Mouse (Mus musculus) kidney, postnatal 0 days (tissue): ENCODE measurements around the gene Uvrag. TPM values are rescaled to one million over a fixed set of nuclear protein-coding genes. Genes with fewer than 3 reads are reported as not detected.
A peak's percentile ranks its signal among the peaks of the same experiment; 100 is the strongest.

Source experiments
- ATAC-seq: fragments of 200-750 bp; cut with Nextera tagmentation; replicated peaks from 2 replicates; pipeline ENCODE4 v1.8.0; 2017; ENCODE audit warnings: low read depth, moderate number of reproducible peaks, moderate TSS enrichment, moderate library complexity; ENCODE audit not compliant: low FRiP score
- DNase-seq: peaks from one replicate; pipeline ENCODE4 v3.0.0-alpha.2; 2016; ENCODE audit warnings: low spot score
- H3K27ac ChIP-seq: fragments of 300-500 bp; sonication (generic); 2 replicates; pipeline ENCODE4 v1.5.1; 2014; ENCODE audit warnings: mild to moderate bottlenecking
- H3K27me3 ChIP-seq: fragments of 300-500 bp; sonication (generic); 2 replicates; pipeline ENCODE4 v1.6.1; 2014; ENCODE audit warnings: low read length, mixed read lengths; ENCODE audit not compliant: insufficient read depth
- H3K36me3 ChIP-seq: fragments of 300-500 bp; sonication (generic); 2 replicates; pipeline ENCODE4 v1.6.1; 2014; ENCODE audit warnings: low read length, mixed read lengths; ENCODE audit not compliant: insufficient read depth
- H3K4me1 ChIP-seq: fragments of 300-500 bp; sonication (generic); replicated peaks from 2 replicates; pipeline ENCODE4 v1.6.1; 2014; ENCODE audit warnings: antibody characterized with exemption, low read length, mixed read lengths; ENCODE audit not compliant: insufficient read depth
- H3K4me2 ChIP-seq: fragments of 300-500 bp; sonication (generic); 2 replicates; pipeline ENCODE4 v1.6.1; 2014; ENCODE audit warnings: mild to moderate bottlenecking, low read length, moderate library complexity, mixed read lengths
- H3K4me3 ChIP-seq: fragments of 300-500 bp; sonication (generic); replicated peaks from 2 replicates; pipeline ENCODE4 v1.5.1; 2014; ENCODE audit warnings: low read depth, low read length
- H3K9ac ChIP-seq: fragments of 300-500 bp; sonication (generic); 2 replicates; pipeline ENCODE4 v1.6.1; 2014; ENCODE audit warnings: low read depth, low read length
- H3K9me3 ChIP-seq: fragments of 300-500 bp; sonication (generic); replicated peaks from 2 replicates; pipeline ENCODE4 v1.6.1; 2016; ENCODE audit warnings: low read length, inconsistent platforms, mixed read lengths
- CTCF ChIP-seq: IDR thresholded peaks from 2 replicates; pipeline ENCODE4 v1.5.1; 2016; ENCODE audit warnings: antibody characterized with exemption, low read depth, mild to moderate bottlenecking, moderate library complexity
- WGBS: fragments of 180-500 bp; shearing (Covaris S2); extraction: QIAGEN DNeasy Blood & Tissue Kit; methylation state at CpG from one replicate; pipeline ENCODE4 v1.1.7; 2014; 5-methylcytosine and 5-hydroxymethylcytosine counted together
- polyA plus RNA-seq: library from polyadenylated mRNA; unstranded; fragments of >200 nt; fragmentation: Nextera tagmentation; extraction: Ambion mirVana; gene quantifications from 2 replicates; pipeline ENCODE4 v1.2.1, GENCODE M21; 2015

The Uvrag gene
- polyA plus RNA-seq, 1 experiment from 2014 or later: 19.0 TPM

GRCm38 (mm10) chr7:98935193-98935592 lies 205.7 kb downstream of the Uvrag start:
- Histone ChIP-seq H3K4me1 (no peaks in the 10 kb centered on the region), H3K27ac (no peak overlapping the region), H3K9me3 (no peaks in the 10 kb centered on the region), H3K36me3 (no peaks in the 10 kb centered on the region), H3K9ac (no peak overlapping the region), H3K27me3 (no peaks in the 10 kb centered on the region), H3K4me3 (no peak overlapping the region), H3K4me2 (no peak overlapping the region)
- TF ChIP-seq CTCF: no peak
- 92% methylated on average over 10 of the region's 10 CpGs for WGBS
- DNase-seq (no peak), ATAC-seq (no peak)

- peaks cover 7% of the 10 kb centered on the region; the same call in 1 of the 2 replicates for H3K4me1 ChIP-seq
- 44% methylated on average over 7 of the region's 7 CpGs for WGBS
- TF ChIP-seq CTCF: no peak
- H3K4me3 ChIP-seq: no peak overlapping the region
- no peak overlapping the region for H3K9ac ChIP-seq
- ATAC-seq: no peak
- no peaks in the 10 kb centered on the region for H3K9me3 ChIP-seq
- peak; percentile 81 for DNase-seq
- no peaks in the 10 kb centered on the region for H3K36me3 ChIP-seq
- no peaks in the 10 kb centered on the region for H3K27me3 ChIP-seq
- no peak overlapping the region for H3K4me2 ChIP-seq
- H3K27ac ChIP-seq: no peak overlapping the region
These were observed 212.5 kb downstream of the Uvrag start for GRCm38 (mm10) chr7:98928336-98929025.

GRCm38 (mm10) chr7:98926906-98927528 lies 213.9 kb downstream of the Uvrag start:
- Histone ChIP-seq H3K27me3 (no peaks in the 10 kb centered on the region), H3K4me1 (peaks cover 7% of the 10 kb centered on the region; the same call in 1 of the 2 replicates), H3K9me3 (no peaks in the 10 kb centered on the region), H3K27ac (no peak overlapping the region), H3K9ac (no peak overlapping the region), H3K4me2 (no peak overlapping the region), H3K36me3 (no peaks in the 10 kb centered on the region), H3K4me3 (no peak overlapping the region)
- ATAC-seq: no peak
- no peak for DNase-seq
- no peak for TF ChIP-seq CTCF
- WGBS: 72% methylated on average over 10 of the region's 10 CpGs

GRCm38 (mm10) chr7:98924380-98924869 lies 216.5 kb downstream of the Uvrag start:
- H3K27ac ChIP-seq: peak overlapping the region; percentile 68; the same call in 1 of the 2 replicates
- no peak overlapping the region for H3K4me2 ChIP-seq
- H3K4me3 ChIP-seq: no peak overlapping the region
- no peaks in the 10 kb centered on the region for H3K9me3 ChIP-seq
- no peaks in the 10 kb centered on the region for H3K27me3 ChIP-seq
- H3K4me1 ChIP-seq: peaks cover 7% of the 10 kb centered on the region; the same call in 1 of the 2 replicates
- 20% methylated on average over 18 of the region's 18 CpGs for WGBS
- peak; percentile 57 for DNase-seq
- no peak for TF ChIP-seq CTCF
- no peak overlapping the region for H3K9ac ChIP-seq
- H3K36me3 ChIP-seq: no peaks in the 10 kb centered on the region
- ATAC-seq: 0 out of 2 replicates have a peak, but pooled peaks have one; percentile 72

GRCm38 (mm10) chr7:98922984-98923383 lies 218.0 kb downstream of the Uvrag start:
- ATAC-seq (no peak), DNase-seq (no peak)
- Histone ChIP-seq H3K9ac (no peak overlapping the region), H3K9me3 (no peaks in the 10 kb centered on the region), H3K27ac (no peak overlapping the region), H3K27me3 (no peaks in the 10 kb centered on the region), H3K36me3 (no peaks in the 10 kb centered on the region), H3K4me3 (no peak overlapping the region), H3K4me2 (no peak overlapping the region), H3K4me1 (peaks cover 7% of the 10 kb centered on the region; the same call in 1 of the 2 replicates)
- WGBS: 91% methylated on average over 5 of the region's 5 CpGs
- TF ChIP-seq CTCF: no peak

- Histone ChIP-seq H3K4me3 (no peak overlapping the region), H3K4me1 (no peaks in the 10 kb centered on the region), H3K9ac (no peak overlapping the region), H3K4me2 (no peak overlapping the region), H3K27ac (0 out of 2 replicates have a peak overlapping the region, but pooled peaks have one; percentile 44), H3K27me3 (no peaks in the 10 kb centered on the region), H3K9me3 (no peaks in the 10 kb centered on the region), H3K36me3 (no peaks in the 10 kb centered on the region)
- 70% methylated on average over 5 of the region's 5 CpGs for WGBS
- TF ChIP-seq CTCF: no peak
- ATAC-seq (no peak), DNase-seq (no peak)
These were observed 223.5 kb downstream of the Uvrag start for GRCm38 (mm10) chr7:98917407-98917806.
